Mouse (Mus musculus): Measurements from ENCODE around the gene Cdkn2b. TPM values are rescaled to one million over a fixed set of nuclear protein-coding genes. Genes with fewer than 3 reads are reported as not detected.

The Cdkn2b gene
- polyA plus RNA-seq, 1 experiment from 2014 or later = 4.9 TPM

GRCm38 (mm10) chr4:89350938-89351451 is 40.2 kb upstream of the Cdkn2b start:
- Histone ChIP-seq H3K27ac (no peak overlapping the region), H3K9ac (ENCODE audit: low read depth, low read length) (no peak overlapping the region), H3K4me2 (ENCODE audit: low read length) (no peak overlapping the region), H3K9me3 (replicated peaks; ENCODE audit: low read length) (no peaks in the 10 kb centered on the region), H3K27me3 (ENCODE audit: insufficient read depth, low read length) (no peaks in the 10 kb centered on the region), H3K4me1 (replicated peaks; ENCODE audit: insufficient read depth, low read length) (no peaks in the 10 kb centered on the region), H3K4me3 (replicated peaks; ENCODE audit: low read depth, low read length) (no peak overlapping the region), H3K36me3 (ENCODE audit: insufficient read depth, low read length) (no peaks in the 10 kb centered on the region)
- WGBS = 71% methylated on average over 6 of the region's 6 CpGs
- no peak for ATAC-seq (replicated peaks; ENCODE audit: low FRiP score, low read depth)
- no peak for DNase-seq (ENCODE audit: low spot score)
- TF ChIP-seq CTCF (IDR thresholded peaks at IDR 0.05; ENCODE audit: low read depth) = no peak

DNA sequence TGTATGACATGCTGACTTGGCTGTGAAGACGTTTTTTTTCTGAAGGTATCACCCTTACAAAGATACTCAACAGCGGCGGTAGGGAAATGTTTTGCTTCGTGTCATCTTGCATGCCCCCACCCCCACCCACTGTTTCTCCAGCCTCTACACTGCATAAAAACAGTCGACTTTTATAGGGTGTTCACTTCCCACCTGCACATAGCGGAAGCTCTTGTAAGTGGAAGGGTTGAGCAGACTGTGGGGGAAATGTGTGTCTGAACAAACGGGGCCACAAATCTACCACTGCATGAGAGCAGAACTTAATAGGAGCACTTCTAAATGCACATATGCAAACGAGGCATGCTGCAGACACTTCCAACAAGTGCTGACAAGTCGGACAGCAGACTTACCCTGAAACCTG is 39.6 kb upstream of the Cdkn2b start:
- no peak overlapping the region for H3K27ac ChIP-seq
- H3K4me1 ChIP-seq (replicated peaks; ENCODE audit: insufficient read depth, low read length) = no peaks in the 10 kb centered on the region
- no peak overlapping the region for H3K4me2 ChIP-seq (ENCODE audit: low read length)
- TF ChIP-seq CTCF (IDR thresholded peaks at IDR 0.05; ENCODE audit: low read depth) = no peak
- H3K9me3 ChIP-seq (replicated peaks; ENCODE audit: low read length) = no peaks in the 10 kb centered on the region
- H3K36me3 ChIP-seq (ENCODE audit: insufficient read depth, low read length) = no peaks in the 10 kb centered on the region
- no peak overlapping the region for H3K9ac ChIP-seq (ENCODE audit: low read depth, low read length)
- H3K27me3 ChIP-seq (ENCODE audit: insufficient read depth, low read length) = no peaks in the 10 kb centered on the region
- no peak overlapping the region for H3K4me3 ChIP-seq (replicated peaks; ENCODE audit: low read depth, low read length)
- DNase-seq (ENCODE audit: low spot score) = no peak
- 24% methylated on average over 9 of the region's 9 CpGs for WGBS
- no peak for ATAC-seq (replicated peaks; ENCODE audit: low FRiP score, low read depth)

DNA sequence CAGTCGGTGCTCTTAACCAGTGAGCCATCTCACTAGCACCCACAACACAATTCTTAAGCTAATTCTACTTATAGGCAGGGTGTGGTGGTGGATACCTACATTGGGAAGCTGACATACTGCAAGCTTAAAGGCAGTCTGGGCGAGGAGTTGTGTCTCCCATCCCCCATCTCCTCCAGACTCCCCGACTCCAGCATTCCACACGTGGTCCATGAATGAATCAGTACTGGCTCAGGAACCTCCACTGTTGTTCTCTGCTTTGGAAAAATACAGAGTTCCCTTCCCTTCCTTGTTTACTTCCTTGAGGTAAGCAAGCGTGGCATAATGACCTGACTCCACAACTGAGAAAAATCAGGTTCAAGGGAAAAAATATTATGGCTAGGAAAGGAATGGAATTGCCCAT is 38.0 kb upstream of the Cdkn2b start:
- Histone ChIP-seq H3K4me1 (replicated peaks; ENCODE audit: insufficient read depth, low read length) (no peaks in the 10 kb centered on the region), H3K27me3 (ENCODE audit: insufficient read depth, low read length) (no peaks in the 10 kb centered on the region), H3K36me3 (ENCODE audit: insufficient read depth, low read length) (no peaks in the 10 kb centered on the region), H3K27ac (peak overlapping the region; percentile 11; the same call in 1 of the 2 replicates), H3K9ac (ENCODE audit: low read depth, low read length) (no peak overlapping the region), H3K9me3 (replicated peaks; ENCODE audit: low read length) (no peaks in the 10 kb centered on the region), H3K4me2 (ENCODE audit: low read length) (no peak overlapping the region), H3K4me3 (replicated peaks; ENCODE audit: low read depth, low read length) (no peak overlapping the region)
- ATAC-seq (replicated peaks; ENCODE audit: low FRiP score, low read depth) (peak; percentile 65; the same call in 1 of the 2 replicates), DNase-seq (ENCODE audit: low spot score) (no peak)
- WGBS = 52% methylated on average over 5 of the region's 5 CpGs
- no peak for TF ChIP-seq CTCF (IDR thresholded peaks at IDR 0.05; ENCODE audit: low read depth)

DNA sequence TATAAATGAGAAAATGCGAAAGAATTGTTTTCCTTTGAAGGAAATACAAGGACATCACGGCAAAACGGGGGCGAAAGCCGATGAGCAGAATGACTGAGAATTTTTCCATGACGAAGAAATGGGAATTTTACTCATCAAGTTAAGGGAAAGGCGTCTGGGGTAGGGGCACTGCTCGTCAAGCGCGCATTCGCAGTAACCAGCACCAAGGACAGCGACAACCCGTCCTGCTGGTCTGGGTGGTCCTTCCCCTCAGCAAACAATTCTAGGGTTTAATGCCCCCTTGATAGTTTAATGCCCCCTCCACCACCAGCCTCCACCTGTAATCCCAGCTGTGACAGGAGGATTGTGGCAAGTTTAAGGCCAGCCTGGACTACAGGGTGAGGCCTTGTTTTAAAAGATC is 2.6 kb upstream of the Cdkn2b start:
- H3K27me3 ChIP-seq (ENCODE audit: insufficient read depth, low read length) = peaks cover 32% of the 10 kb centered on the region
- ATAC-seq (replicated peaks; ENCODE audit: low FRiP score, low read depth) (no peak), DNase-seq (ENCODE audit: low spot score) (peak; percentile 65)
- peaks cover 7% of the 10 kb centered on the region for H3K4me1 ChIP-seq (replicated peaks; ENCODE audit: insufficient read depth, low read length)
- H3K4me2 ChIP-seq (ENCODE audit: low read length) = no peak overlapping the region
- no peaks in the 10 kb centered on the region for H3K36me3 ChIP-seq (ENCODE audit: insufficient read depth, low read length)
- no peak overlapping the region for H3K4me3 ChIP-seq (replicated peaks; ENCODE audit: low read depth, low read length)
- no peak overlapping the region for H3K9ac ChIP-seq (ENCODE audit: low read depth, low read length)
- TF ChIP-seq CTCF (IDR thresholded peaks at IDR 0.05; ENCODE audit: low read depth) = no peak
- 11% methylated on average over 13 of the region's 13 CpGs for WGBS
- H3K9me3 ChIP-seq (replicated peaks; ENCODE audit: low read length) = no peaks in the 10 kb centered on the region
- no peak overlapping the region for H3K27ac ChIP-seq

DNA sequence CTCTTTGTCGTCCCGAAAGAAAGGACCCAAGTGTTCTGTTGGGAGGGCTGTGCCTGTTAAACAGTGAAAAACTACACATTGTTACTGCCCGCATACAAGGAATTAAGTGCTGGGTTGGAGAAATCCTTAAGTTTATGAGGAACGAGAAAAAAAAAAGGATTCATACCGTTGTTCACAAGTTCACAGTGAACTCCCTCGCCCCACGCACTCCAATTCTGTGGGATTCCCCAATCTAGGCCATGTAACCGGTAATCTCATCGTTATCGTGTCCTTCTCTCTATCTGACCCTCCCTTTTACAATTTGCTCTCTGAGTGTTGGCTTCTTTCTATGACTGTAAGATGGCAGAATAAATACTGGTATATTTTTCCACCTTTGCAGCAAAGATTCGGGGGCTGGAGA is 843 bp downstream of the Cdkn2b start:
- no peak overlapping the region for H3K9ac ChIP-seq (ENCODE audit: low read depth, low read length)
- no peaks in the 10 kb centered on the region for H3K9me3 ChIP-seq (replicated peaks; ENCODE audit: low read length)
- no peak for DNase-seq (ENCODE audit: low spot score)
- H3K4me1 ChIP-seq (replicated peaks; ENCODE audit: insufficient read depth, low read length) = peaks cover 7% of the 10 kb centered on the region
- H3K4me3 ChIP-seq (replicated peaks; ENCODE audit: low read depth, low read length) = peak overlapping the region; percentile 55; the same call in 1 of the 2 replicates
- no peaks in the 10 kb centered on the region for H3K36me3 ChIP-seq (ENCODE audit: insufficient read depth, low read length)
- 7% methylated on average over 11 of the region's 11 CpGs for WGBS
- TF ChIP-seq CTCF (IDR thresholded peaks at IDR 0.05; ENCODE audit: low read depth) = no peak
- peak overlapping the region; percentile 94 for H3K4me2 ChIP-seq (ENCODE audit: low read length)
- peaks cover 64% of the 10 kb centered on the region for H3K27me3 ChIP-seq (ENCODE audit: insufficient read depth, low read length)
- H3K27ac ChIP-seq = no peak overlapping the region
- no peak for ATAC-seq (replicated peaks; ENCODE audit: low FRiP score, low read depth)

DNA sequence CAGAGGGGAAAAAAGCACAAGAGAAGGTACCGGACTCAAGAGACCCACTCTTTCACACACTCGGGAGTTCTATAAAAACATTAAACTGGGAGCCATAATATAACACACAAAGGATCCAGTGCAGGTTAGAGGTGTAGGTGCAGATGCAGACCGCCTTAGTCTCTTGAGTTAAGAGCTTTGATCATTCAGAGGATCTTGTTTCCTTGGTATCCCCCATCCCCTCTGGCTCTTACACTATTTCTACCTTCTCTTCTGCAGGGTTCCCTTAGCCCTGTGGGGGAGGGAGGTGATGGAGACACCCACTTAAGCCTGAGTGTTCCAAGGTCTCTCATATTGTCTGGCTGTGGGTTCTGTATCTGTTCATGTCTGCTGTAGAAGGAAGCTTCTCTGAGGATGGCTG is 2.8 kb downstream of the Cdkn2b start:
- TF ChIP-seq CTCF (IDR thresholded peaks at IDR 0.05; ENCODE audit: low read depth) = no peak
- Histone ChIP-seq H3K27ac (no peak overlapping the region), H3K4me3 (replicated peaks; ENCODE audit: low read depth, low read length) (no peak overlapping the region), H3K9ac (ENCODE audit: low read depth, low read length) (no peak overlapping the region), H3K9me3 (replicated peaks; ENCODE audit: low read length) (no peaks in the 10 kb centered on the region), H3K27me3 (ENCODE audit: insufficient read depth, low read length) (peaks cover 83% of the 10 kb centered on the region), H3K4me2 (ENCODE audit: low read length) (no peak overlapping the region), H3K36me3 (ENCODE audit: insufficient read depth, low read length) (no peaks in the 10 kb centered on the region), H3K4me1 (replicated peaks; ENCODE audit: insufficient read depth, low read length) (peaks cover 7% of the 10 kb centered on the region)
- ATAC-seq (replicated peaks; ENCODE audit: low FRiP score, low read depth) (no peak), DNase-seq (ENCODE audit: low spot score) (no peak)
- 8% methylated on average over 3 of the region's 3 CpGs for WGBS

DNA sequence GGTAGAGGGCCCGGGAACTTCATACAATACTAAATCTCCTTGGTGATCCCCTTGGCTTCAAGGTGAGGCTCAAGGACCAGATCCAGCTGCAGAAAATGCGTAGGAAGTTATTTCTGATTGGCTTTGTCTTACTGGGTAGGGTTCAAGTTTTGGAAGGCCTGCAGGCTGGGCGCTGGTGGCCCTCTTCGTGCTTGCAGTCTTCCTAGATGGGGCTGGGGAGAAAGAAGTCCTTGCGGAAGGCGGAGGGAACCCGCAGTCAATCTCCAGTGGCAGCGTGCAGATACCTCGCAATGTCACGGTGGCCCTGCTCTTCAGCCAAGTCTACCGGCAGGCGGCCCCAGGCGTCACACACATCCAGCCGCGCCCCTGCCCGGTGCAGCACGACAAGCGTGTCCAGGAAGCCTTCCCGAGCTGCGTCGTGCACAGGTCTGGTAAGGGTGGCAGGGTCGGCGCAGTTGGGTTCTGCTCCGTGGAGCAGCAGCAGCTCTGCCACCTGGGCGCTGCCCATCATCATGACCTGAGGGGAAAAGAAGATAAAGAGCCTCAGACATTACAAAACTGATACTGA is 4.0 kb downstream of the Cdkn2b start:
- H3K4me3 ChIP-seq (replicated peaks; ENCODE audit: low read depth, low read length) = no peak overlapping the region
- no peaks in the 10 kb centered on the region for H3K9me3 ChIP-seq (replicated peaks; ENCODE audit: low read length)
- DNase-seq (ENCODE audit: low spot score) = no peak
- no peaks in the 10 kb centered on the region for H3K36me3 ChIP-seq (ENCODE audit: insufficient read depth, low read length)
- peaks cover 85% of the 10 kb centered on the region for H3K27me3 ChIP-seq (ENCODE audit: insufficient read depth, low read length)
- WGBS = 11% methylated on average over 25 of the region's 25 CpGs
- peaks cover 7% of the 10 kb centered on the region for H3K4me1 ChIP-seq (replicated peaks; ENCODE audit: insufficient read depth, low read length)
- TF ChIP-seq CTCF (IDR thresholded peaks at IDR 0.05; ENCODE audit: low read depth) = no peak
- ATAC-seq (replicated peaks; ENCODE audit: low FRiP score, low read depth) = no peak
- no peak overlapping the region for H3K9ac ChIP-seq (ENCODE audit: low read depth, low read length)
- H3K27ac ChIP-seq = no peak overlapping the region
- no peak overlapping the region for H3K4me2 ChIP-seq (ENCODE audit: low read length)

Measured in kidney, postnatal 0 days (tissue).